Mouse (Mus musculus) heart, embryonic 13.5 days (tissue): Measurements from ENCODE around the gene Flt3. TPM values are rescaled to one million over a fixed set of nuclear protein-coding genes. Genes with fewer than 3 reads are reported as not detected.
A peak's percentile ranks its signal among the peaks of the same experiment; 100 is the strongest.

Experiments used
- ATAC-seq: fragments of 200-750 bp; cut with Nextera tagmentation; 2 replicates; pipeline ENCODE4 v1.8.0; 2017; ENCODE audit warnings: moderate TSS enrichment; ENCODE audit not compliant: insufficient number of reproducible peaks, low FRiP score, low TSS enrichment; ENCODE audit errors: extremely low read depth
- H3K27ac ChIP-seq: fragments of 300-500 bp; sonication (generic); replicated peaks from 2 replicates; pipeline ENCODE4 v1.5.1; 2015; ENCODE audit warnings: moderate library complexity, mild to moderate bottlenecking, inconsistent platforms
- H3K27me3 ChIP-seq: fragments of 300-500 bp; sonication (generic); replicated peaks from 2 replicates; pipeline ENCODE4 v1.6.1; 2015; ENCODE audit warnings: mild to moderate bottlenecking, inconsistent platforms
- H3K36me3 ChIP-seq: fragments of 300-500 bp; sonication (generic); 2 replicates; pipeline ENCODE4 v1.6.1; 2015; ENCODE audit warnings: mild to moderate bottlenecking, inconsistent platforms
- H3K4me1 ChIP-seq: fragments of 300-500 bp; sonication (generic); 2 replicates; pipeline ENCODE4 v1.6.1; 2015; ENCODE audit warnings: inconsistent platforms
- H3K4me2 ChIP-seq: fragments of 300-500 bp; sonication (generic); 2 replicates; pipeline ENCODE4 v1.6.1; 2015; ENCODE audit warnings: inconsistent platforms, mild to moderate bottlenecking, moderate library complexity
- H3K4me3 ChIP-seq: fragments of 300-500 bp; sonication (generic); 2 replicates; pipeline ENCODE4 v1.5.1; 2015; ENCODE audit warnings: moderate library complexity, mild to moderate bottlenecking, inconsistent platforms
- H3K9ac ChIP-seq: fragments of 300-500 bp; sonication (generic); 2 replicates; pipeline ENCODE4 v1.6.1; 2015; ENCODE audit warnings: inconsistent platforms, mild to moderate bottlenecking, moderate library complexity
- H3K9me3 ChIP-seq: fragments of 300-500 bp; sonication (generic); 2 replicates; pipeline ENCODE4 v1.6.1; 2016; ENCODE audit warnings: inconsistent platforms
- WGBS: fragments of 180-500 bp; shearing (Covaris S2); methylation state at CpG from one replicate; pipeline ENCODE4 v1.1.7; 2015; ENCODE audit warnings: mixed read lengths; 5-methylcytosine and 5-hydroxymethylcytosine counted together
- polyA plus RNA-seq: library from polyadenylated mRNA; unstranded; fragments of >200 nt; fragmentation: Nextera tagmentation; extraction: Ambion mirVana; gene quantifications from 2 replicates; pipeline ENCODE4 v1.2.1, GENCODE M21; 2015

Flt3 gene
- polyA plus RNA-seq, 1 experiment from 2014 or later, result 0.04 TPM

DNA sequence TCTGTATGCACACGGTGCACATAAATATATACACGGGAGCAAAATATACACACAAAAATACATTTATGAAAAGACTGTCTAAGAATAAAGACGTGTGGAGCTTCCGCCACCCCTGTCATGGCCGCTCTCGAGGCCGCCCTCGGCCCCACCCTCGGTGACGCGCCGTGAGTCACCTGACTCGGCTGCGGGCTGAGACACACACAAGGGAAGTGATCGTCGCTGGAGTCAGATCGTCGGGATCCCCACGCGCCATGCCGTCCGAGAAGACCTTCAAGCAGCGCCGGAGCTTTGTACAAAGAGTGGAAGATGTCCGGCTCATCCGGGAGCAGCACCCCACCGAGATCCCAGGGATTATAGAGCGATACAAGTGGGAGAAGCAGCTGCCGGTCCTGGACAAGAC lies 8.4 kb upstream of the Flt3 start:
- Histone ChIP-seq H3K4me3 (peak overlapping the region; percentile 41), H3K9ac (no peak overlapping the region), H3K4me1 (no peaks in the 10 kb centered on the region), H3K27ac (no peak overlapping the region), H3K27me3 (no peaks in the 10 kb centered on the region), H3K36me3 (no peaks in the 10 kb centered on the region), H3K9me3 (no peaks in the 10 kb centered on the region), H3K4me2 (peak overlapping the region; percentile 61)
- no peak; the same call in 1 of the 2 replicates for ATAC-seq
- WGBS, result 41% methylated on average over 29 of the region's 29 CpGs

- H3K9me3 ChIP-seq, result no peaks in the 10 kb centered on the region
- no peak for ATAC-seq
- no peak overlapping the region for H3K27ac ChIP-seq
- 74% methylated on average over 5 of the region's 5 CpGs for WGBS
- H3K4me2 ChIP-seq, result no peak overlapping the region
- H3K4me1 ChIP-seq, result peaks cover 2% of the 10 kb centered on the region; the same call in 1 of the 2 replicates
- no peak overlapping the region for H3K4me3 ChIP-seq
- H3K36me3 ChIP-seq, result no peaks in the 10 kb centered on the region
- H3K9ac ChIP-seq, result no peak overlapping the region
- peaks cover 13% of the 10 kb centered on the region for H3K27me3 ChIP-seq
Observed at GRCm38 (mm10) chr5:147406135-147406534, 5.8 kb upstream of the Flt3 start.

DNA sequence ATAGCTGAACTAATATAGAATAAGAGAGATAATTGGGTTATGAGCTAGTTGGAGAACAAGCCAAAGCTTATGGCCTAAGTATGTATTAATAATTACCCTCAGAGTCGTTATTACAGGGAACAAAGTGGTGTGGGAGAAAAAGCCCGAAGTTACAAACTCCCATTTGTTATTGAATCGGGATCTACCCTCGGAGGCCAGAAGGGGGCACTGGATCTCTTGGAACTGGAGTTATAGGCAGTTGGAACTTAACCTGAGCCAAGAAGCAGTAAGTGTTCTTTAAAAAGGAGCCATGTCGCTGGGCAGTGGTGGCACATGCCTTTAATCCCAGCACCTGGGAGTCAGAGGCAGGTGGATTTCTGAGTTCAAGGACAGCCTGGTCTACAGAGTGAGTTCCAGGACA lies 2.2 kb upstream of the Flt3 start:
- ATAC-seq, result no peak
- Histone ChIP-seq H3K27ac (no peak overlapping the region), H3K9me3 (no peaks in the 10 kb centered on the region), H3K4me3 (no peak overlapping the region), H3K27me3 (peaks cover 49% of the 10 kb centered on the region), H3K4me2 (no peak overlapping the region), H3K36me3 (no peaks in the 10 kb centered on the region), H3K4me1 (peaks cover 16% of the 10 kb centered on the region), H3K9ac (no peak overlapping the region)
- 13% methylated on average over 5 of the region's 5 CpGs for WGBS

DNA sequence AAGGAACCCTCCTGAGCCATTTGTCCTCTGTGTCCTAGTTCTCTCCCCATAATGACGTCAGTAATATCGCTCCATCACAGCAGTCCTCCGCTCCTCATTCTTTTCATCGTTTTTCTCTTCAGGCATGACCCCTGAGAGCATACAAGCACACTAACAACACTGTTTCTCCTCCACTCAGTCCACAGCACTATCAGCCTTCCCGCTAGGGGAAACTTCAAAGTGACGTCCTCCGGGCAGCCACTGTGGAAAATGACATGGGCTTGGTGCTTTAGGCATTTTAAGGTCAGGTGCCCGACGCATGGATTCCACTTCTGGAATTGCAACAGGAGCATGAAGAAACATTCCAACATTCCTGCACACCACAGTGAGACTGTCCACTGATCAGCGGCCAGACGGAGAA lies 735 bp upstream of the Flt3 start:
- peak overlapping the region; percentile 52 for H3K4me3 ChIP-seq
- no peak overlapping the region for H3K27ac ChIP-seq
- H3K9me3 ChIP-seq, result no peaks in the 10 kb centered on the region
- peak overlapping the region; percentile 85 for H3K4me2 ChIP-seq
- no peak for ATAC-seq
- peaks cover 16% of the 10 kb centered on the region for H3K4me1 ChIP-seq
- peaks cover 61% of the 10 kb centered on the region for H3K27me3 ChIP-seq
- WGBS, result 19% methylated on average over 11 of the region's 11 CpGs
- 0 out of 2 replicates have a peak overlapping the region, but pooled peaks have one; percentile 55 for H3K9ac ChIP-seq
- no peaks in the 10 kb centered on the region for H3K36me3 ChIP-seq

- no peak for ATAC-seq
- no peaks in the 10 kb centered on the region for H3K9me3 ChIP-seq
- peak overlapping the region; percentile 85 for H3K4me2 ChIP-seq
- 2% methylated on average over 17 of the region's 17 CpGs for WGBS
- peaks cover 61% of the 10 kb centered on the region for H3K27me3 ChIP-seq
- no peak overlapping the region for H3K27ac ChIP-seq
- no peaks in the 10 kb centered on the region for H3K36me3 ChIP-seq
- H3K4me3 ChIP-seq, result peak overlapping the region; percentile 52
- H3K4me1 ChIP-seq, result peaks cover 16% of the 10 kb centered on the region
- peak overlapping the region; percentile 55 for H3K9ac ChIP-seq
Observed at GRCm38 (mm10) chr5:147400505-147400979, 253 bp upstream of the Flt3 start.

- no peak overlapping the region for H3K27ac ChIP-seq
- H3K9ac ChIP-seq, result no peak overlapping the region
- no peak overlapping the region for H3K4me3 ChIP-seq
- H3K9me3 ChIP-seq, result no peaks in the 10 kb centered on the region
- peaks cover 3% of the 10 kb centered on the region for H3K4me1 ChIP-seq
- ATAC-seq, result no peak
- no peak overlapping the region for H3K4me2 ChIP-seq
- peaks cover 43% of the 10 kb centered on the region for H3K27me3 ChIP-seq
- 15% methylated on average over 1 of the region's 1 CpGs for WGBS
- no peaks in the 10 kb centered on the region for H3K36me3 ChIP-seq
Observed at GRCm38 (mm10) chr5:147395050-147395449, 5.2 kb downstream of the Flt3 start.

- 77% methylated on average over 12 of the region's 12 CpGs for WGBS
- no peaks in the 10 kb centered on the region for H3K36me3 ChIP-seq
Observed at GRCm38 (mm10) chr5:147392667-147393213, 7.5 kb downstream of the Flt3 start.

DNA sequence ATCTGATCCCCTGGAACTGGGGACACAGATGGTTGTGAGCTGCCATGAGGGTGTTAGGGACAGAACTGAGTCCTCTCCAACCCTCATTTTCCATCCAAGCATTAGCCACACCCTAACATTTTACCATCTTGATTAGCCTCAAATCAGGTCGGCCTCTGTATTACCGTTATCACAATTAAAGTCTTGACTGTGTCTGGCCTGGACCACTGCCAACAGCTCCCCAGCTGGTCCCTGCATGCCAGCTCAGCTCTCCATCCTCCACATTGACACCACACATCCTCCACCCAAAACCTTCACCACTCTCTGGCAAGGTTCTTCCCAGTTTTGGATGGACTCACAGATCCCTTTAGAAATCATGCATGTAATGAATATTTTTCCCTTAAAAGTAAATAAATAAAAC lies 9.5 kb downstream of the Flt3 start:
- no peak overlapping the region for H3K9ac ChIP-seq
- no peak overlapping the region for H3K4me2 ChIP-seq
- H3K36me3 ChIP-seq, result no peaks in the 10 kb centered on the region
- H3K4me1 ChIP-seq, result no peaks in the 10 kb centered on the region
- no peak overlapping the region for H3K4me3 ChIP-seq
- no peak for ATAC-seq
- H3K27ac ChIP-seq, result no peak overlapping the region
- H3K27me3 ChIP-seq, result peaks cover 8% of the 10 kb centered on the region; the same call in 1 of the 2 replicates
- 48% methylated on average over 2 of the region's 2 CpGs for WGBS
- no peaks in the 10 kb centered on the region for H3K9me3 ChIP-seq

More at GRCm38 (mm10) chr5:147392667-147393213, 7.5 kb downstream of the Flt3 start:
- Histone ChIP-seq H3K27me3 (peaks cover 22% of the 10 kb centered on the region), H3K9me3 (no peaks in the 10 kb centered on the region), H3K4me3 (no peak overlapping the region), H3K9ac (no peak overlapping the region), H3K4me2 (no peak overlapping the region), H3K4me1 (no peaks in the 10 kb centered on the region), H3K27ac (no peak overlapping the region)
- no peak for ATAC-seq

DNA sequence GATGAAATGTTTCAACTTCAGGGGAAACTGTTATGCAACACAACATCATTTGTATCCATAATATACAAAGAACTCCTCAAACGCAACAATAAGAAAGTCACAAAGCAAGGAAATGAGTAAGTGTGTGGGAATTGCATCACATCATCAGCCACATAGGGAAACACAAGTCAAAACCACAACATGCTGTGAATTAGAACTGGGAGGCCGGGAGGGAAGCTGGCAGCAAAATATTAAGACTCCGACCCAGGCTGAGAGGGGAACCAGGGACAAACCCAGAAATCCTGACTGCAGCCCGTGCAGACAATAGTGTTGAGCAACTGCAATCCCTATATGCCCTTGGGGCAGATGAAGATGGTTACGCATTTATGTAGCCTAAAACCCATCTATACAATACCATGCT lies 11.2 kb downstream of the Flt3 start:
- no peak for ATAC-seq
- H3K27me3 ChIP-seq, result peaks cover 8% of the 10 kb centered on the region; the same call in 1 of the 2 replicates
- no peak overlapping the region for H3K4me3 ChIP-seq
- H3K36me3 ChIP-seq, result no peaks in the 10 kb centered on the region
- H3K4me1 ChIP-seq, result no peaks in the 10 kb centered on the region
- no peaks in the 10 kb centered on the region for H3K9me3 ChIP-seq
- 75% methylated on average over 5 of the region's 5 CpGs for WGBS
- no peak overlapping the region for H3K27ac ChIP-seq
- H3K9ac ChIP-seq, result no peak overlapping the region
- H3K4me2 ChIP-seq, result no peak overlapping the region

DNA sequence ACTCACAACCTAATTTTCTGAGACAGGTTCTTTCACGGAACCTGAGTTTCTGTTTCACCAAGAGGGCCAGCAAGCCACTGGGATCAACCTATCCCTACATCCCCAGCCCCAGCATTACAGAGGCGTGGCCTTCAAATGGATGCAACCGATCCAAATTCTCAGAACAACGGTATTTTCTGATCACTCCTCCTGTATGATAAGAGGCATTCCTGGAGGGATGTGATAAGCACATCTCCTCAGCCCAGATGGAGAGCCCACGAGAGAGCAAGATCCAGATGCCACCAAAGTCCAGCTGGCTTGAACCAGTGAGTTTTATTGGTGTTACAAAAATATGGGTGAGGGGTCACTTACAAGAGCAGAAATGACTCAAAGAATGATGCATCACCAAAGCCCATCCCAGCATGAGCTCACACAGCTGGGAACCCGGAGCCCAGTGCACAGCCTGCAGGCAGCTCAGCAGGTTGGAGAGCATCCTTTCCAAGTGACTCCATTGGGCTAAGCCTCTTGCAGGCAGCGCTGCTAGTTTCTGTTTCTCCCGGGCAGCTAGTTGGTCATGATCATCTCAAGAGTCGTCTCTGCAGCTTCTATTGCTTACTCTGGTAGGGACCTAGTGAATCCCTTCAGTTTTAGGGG lies 11.8 kb downstream of the Flt3 start:
- Histone ChIP-seq H3K4me3 (no peak overlapping the region), H3K9ac (no peak overlapping the region), H3K27me3 (peaks cover 8% of the 10 kb centered on the region; the same call in 1 of the 2 replicates), H3K4me2 (no peak overlapping the region), H3K36me3 (no peaks in the 10 kb centered on the region), H3K4me1 (no peaks in the 10 kb centered on the region), H3K9me3 (no peaks in the 10 kb centered on the region), H3K27ac (no peak overlapping the region)
- WGBS, result 51% methylated on average over 9 of the region's 9 CpGs
- ATAC-seq, result no peak

- 65% methylated on average over 13 of the region's 13 CpGs for WGBS
- no peaks in the 10 kb centered on the region for H3K36me3 ChIP-seq
- H3K4me1 ChIP-seq, result no peaks in the 10 kb centered on the region
- no peaks in the 10 kb centered on the region for H3K9me3 ChIP-seq
- H3K4me3 ChIP-seq, result no peak overlapping the region
- peaks cover 8% of the 10 kb centered on the region; the same call in 1 of the 2 replicates for H3K27me3 ChIP-seq
- no peak for ATAC-seq
- H3K27ac ChIP-seq, result no peak overlapping the region
- no peak overlapping the region for H3K9ac ChIP-seq
- H3K4me2 ChIP-seq, result no peak overlapping the region
Observed at GRCm38 (mm10) chr5:147386865-147387264, 13.4 kb downstream of the Flt3 start.

- Histone ChIP-seq H3K4me1 (no peaks in the 10 kb centered on the region), H3K4me2 (no peak overlapping the region), H3K27me3 (no peaks in the 10 kb centered on the region), H3K36me3 (no peaks in the 10 kb centered on the region), H3K27ac (no peak overlapping the region), H3K9me3 (no peaks in the 10 kb centered on the region), H3K4me3 (no peak overlapping the region), H3K9ac (no peak overlapping the region)
- WGBS, result 70% methylated on average over 10 of the region's 10 CpGs
- no peak for ATAC-seq
Observed at GRCm38 (mm10) chr5:147381396-147381795, 18.9 kb downstream of the Flt3 start.
